Mouse (Mus musculus) embryonic facial prominence, embryonic 12.5 days (tissue): ENCODE data around the gene Hdac1. TPM values are rescaled to one million over a fixed set of nuclear protein-coding genes. Genes with fewer than 3 reads are reported as not detected.

ENCODE experiments used
- ATAC-seq: fragments of 200-750 bp; cut with Nextera tagmentation; 2 replicates; pipeline ENCODE4 v1.8.0; 2017; ENCODE audit not compliant: insufficient number of reproducible peaks, insufficient read depth, low FRiP score, low TSS enrichment
- H3K27ac ChIP-seq: fragments of 300-500 bp; sonication (generic); 2 replicates; pipeline ENCODE4 v1.5.1; 2016; ENCODE audit warnings: mild to moderate bottlenecking
- H3K27me3 ChIP-seq: fragments of 300-500 bp; sonication (generic); 2 replicates; pipeline ENCODE4 v1.6.1; 2016; ENCODE audit warnings: mild to moderate bottlenecking, moderate library complexity
- H3K36me3 ChIP-seq: fragments of 300-500 bp; sonication (generic); 2 replicates; pipeline ENCODE4 v1.6.1; 2016; ENCODE audit warnings: mild to moderate bottlenecking
- H3K4me1 ChIP-seq: fragments of 300-500 bp; sonication (generic); 2 replicates; pipeline ENCODE4 v1.6.1; 2016
- H3K4me2 ChIP-seq: fragments of 300-500 bp; sonication (generic); replicated peaks from 2 replicates; pipeline ENCODE4 v1.6.1; 2016; ENCODE audit warnings: mild to moderate bottlenecking, moderate library complexity
- H3K4me3 ChIP-seq: fragments of 300-500 bp; sonication (generic); 2 replicates; pipeline ENCODE4 v1.5.1; 2016; ENCODE audit warnings: mild to moderate bottlenecking
- H3K9ac ChIP-seq: fragments of 300-500 bp; sonication (generic); 2 replicates; pipeline ENCODE4 v1.6.1; 2016; ENCODE audit warnings: mild to moderate bottlenecking, moderate library complexity
- H3K9me3 ChIP-seq: fragments of 300-500 bp; sonication (generic); 2 replicates; pipeline ENCODE4 v1.6.1; 2016; ENCODE audit warnings: mild to moderate bottlenecking, moderate library complexity
- WGBS: fragments of 180-500 bp; shearing (Covaris S2); methylation state at CpG from one replicate; pipeline ENCODE4 v1.1.7; 2016; 5-methylcytosine and 5-hydroxymethylcytosine counted together
- polyA plus RNA-seq: library from polyadenylated mRNA; unstranded; fragments of >200 nt; fragmentation: Nextera tagmentation; extraction: Ambion mirVana; gene quantifications from 2 replicates; pipeline ENCODE4 v1.2.1, GENCODE M21; 2016

Gene Hdac1
- polyA plus RNA-seq, 1 experiment from 2014 or later = 246 TPM

DNA sequence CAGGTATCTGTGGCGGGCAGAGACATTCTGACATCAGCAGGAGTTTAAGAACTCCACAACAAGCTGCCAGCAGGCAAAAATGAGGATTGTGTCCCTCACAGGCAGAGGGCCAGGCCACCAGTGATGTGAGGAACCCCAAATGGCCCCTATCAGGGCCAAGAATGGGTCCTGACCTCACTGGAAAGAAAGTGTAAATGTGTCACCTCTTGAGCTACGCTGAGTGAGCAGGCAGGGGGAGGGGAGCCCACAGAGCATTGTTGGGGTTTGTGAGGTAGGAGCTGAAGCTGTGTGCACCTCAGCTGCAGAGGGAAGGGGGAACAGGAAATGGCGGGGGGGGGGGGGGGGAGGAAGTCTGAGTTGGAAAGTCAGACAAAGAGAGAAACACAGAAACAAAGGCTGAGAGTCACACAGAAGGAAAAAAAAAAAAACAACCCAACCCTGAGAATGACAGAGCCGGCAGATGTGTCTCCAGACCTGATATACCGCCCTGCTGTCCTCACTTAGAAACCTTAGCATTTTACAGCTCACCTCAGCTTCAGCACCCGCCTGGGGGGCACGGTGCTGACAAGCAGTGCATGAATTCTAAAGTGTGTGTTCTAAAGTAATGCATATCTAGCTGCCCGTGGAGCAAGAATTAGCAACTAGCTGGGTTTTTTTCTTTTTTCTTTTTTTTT is 32.8 kb upstream of the Hdac1 start:
- no peak overlapping the region for H3K4me2 ChIP-seq
- 52% methylated on average over 7 of the region's 8 CpGs for WGBS
- 0 out of 2 replicates have a peak overlapping the region, but pooled peaks have one; percentile 11 for H3K27ac ChIP-seq

GRCm38 (mm10) chr4:129573430-129573829 is 30.9 kb upstream of the Hdac1 start, which contains the start of gene Lck:
Lck (minus strand) TSS chr4:129573641.
- no peak within 1 kb of the TSS for H3K27ac ChIP-seq

More for the DNA sequence above, 32.8 kb upstream of the Hdac1 start:
- Histone ChIP-seq H3K4me3 (no peak overlapping the region), H3K27me3 (no peaks in the 10 kb centered on the region), H3K36me3 (no peaks in the 10 kb centered on the region), H3K9me3 (no peaks in the 10 kb centered on the region), H3K4me1 (peaks cover 4% of the 10 kb centered on the region; the same call in 1 of the 2 replicates), H3K9ac (no peak overlapping the region)
- ATAC-seq = no peak

GRCm38 (mm10) chr4:129573093-129573370 is 30.5 kb upstream of the Hdac1 start:
- Histone ChIP-seq H3K9me3 (no peaks in the 10 kb centered on the region), H3K4me2 (no peak overlapping the region), H3K9ac (no peak overlapping the region), H3K4me3 (no peak overlapping the region), H3K27ac (no peak overlapping the region), H3K36me3 (no peaks in the 10 kb centered on the region), H3K4me1 (peaks cover 4% of the 10 kb centered on the region; the same call in 1 of the 2 replicates), H3K27me3 (no peaks in the 10 kb centered on the region)
- 95% methylated on average over 4 of the region's 4 CpGs for WGBS
- ATAC-seq = no peak

More at GRCm38 (mm10) chr4:129573430-129573829, 30.9 kb upstream of the Hdac1 start, which contains the start of gene Lck:
- H3K4me2 ChIP-seq = no peak within 1 kb of the TSS
- ATAC-seq = no peak
- no peak within 1 kb of the TSS for H3K4me3 ChIP-seq
- no peak within 1 kb of the TSS for H3K9ac ChIP-seq
- no peaks in the 10 kb centered on the region for H3K9me3 ChIP-seq
- WGBS = 92% methylated on average over 8 of the region's 8 CpGs
- H3K36me3 ChIP-seq = no peaks in the 10 kb centered on the region
- no peaks in the 10 kb centered on the region for H3K27me3 ChIP-seq
- peaks cover 4% of the 10 kb centered on the region; the same call in 1 of the 2 replicates for H3K4me1 ChIP-seq

- no peaks in the 10 kb centered on the region for H3K27me3 ChIP-seq
- no peak overlapping the region for H3K9ac ChIP-seq
- no peaks in the 10 kb centered on the region for H3K9me3 ChIP-seq
- ATAC-seq = no peak
- peaks cover 4% of the 10 kb centered on the region; the same call in 1 of the 2 replicates for H3K4me1 ChIP-seq
- no peaks in the 10 kb centered on the region for H3K36me3 ChIP-seq
- WGBS = 87% methylated on average over 13 of the region's 13 CpGs
- H3K27ac ChIP-seq = no peak overlapping the region
- H3K4me2 ChIP-seq = no peak overlapping the region
- no peak overlapping the region for H3K4me3 ChIP-seq
These were observed 30.0 kb upstream of the Hdac1 start for GRCm38 (mm10) chr4:129572236-129573092.

DNA sequence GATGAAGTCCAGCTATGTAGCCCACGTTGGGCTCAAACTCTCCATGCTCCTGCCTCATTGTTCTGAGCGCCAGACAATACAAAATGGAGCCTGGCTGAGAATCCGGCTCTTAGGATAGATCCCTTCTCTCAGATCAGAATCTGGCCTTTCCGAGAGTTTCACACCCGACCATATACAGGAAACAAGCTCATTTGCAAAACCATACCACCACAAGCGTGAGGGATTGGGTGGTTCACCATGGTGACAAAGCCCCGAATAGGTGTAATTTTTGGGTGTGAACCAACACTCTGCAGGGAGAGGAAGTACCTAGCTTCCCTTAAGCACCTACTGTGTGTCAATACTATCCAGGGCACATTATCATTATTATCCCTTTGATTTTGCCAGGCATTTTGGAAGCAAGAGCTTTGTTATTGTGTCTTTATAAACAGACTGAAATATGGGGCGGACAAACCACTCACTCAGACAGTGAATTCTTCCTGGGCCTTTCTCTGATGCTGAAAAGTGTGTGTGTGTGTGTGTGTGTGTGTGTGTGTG is 29.1 kb upstream of the Hdac1 start:
- 76% methylated on average over 8 of the region's 8 CpGs for WGBS
- Histone ChIP-seq H3K4me2 (no peak overlapping the region), H3K9me3 (no peaks in the 10 kb centered on the region), H3K4me3 (no peak overlapping the region), H3K27ac (no peak overlapping the region), H3K27me3 (no peaks in the 10 kb centered on the region), H3K9ac (no peak overlapping the region), H3K4me1 (peaks cover 4% of the 10 kb centered on the region; the same call in 1 of the 2 replicates), H3K36me3 (no peaks in the 10 kb centered on the region)
- ATAC-seq = no peak

DNA sequence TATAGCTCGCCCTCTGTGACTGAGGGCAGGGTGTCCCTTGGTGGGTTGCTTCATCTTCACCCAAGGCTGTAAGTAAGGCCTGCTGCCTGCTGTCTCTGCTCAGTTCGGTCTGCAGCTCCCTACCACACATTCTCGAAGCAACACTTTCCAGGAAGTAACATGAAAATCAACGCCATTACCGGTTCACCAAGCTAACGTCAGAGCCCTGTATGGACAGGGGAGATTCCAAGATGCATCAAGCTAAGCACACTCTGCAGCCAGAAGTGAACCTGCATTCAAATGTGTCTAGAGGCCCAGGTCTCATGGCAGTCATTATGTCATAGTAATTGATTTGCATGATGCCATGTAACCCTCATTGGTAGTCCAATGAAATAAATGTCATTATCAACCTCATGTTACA is 27.5 kb upstream of the Hdac1 start:
- ATAC-seq = no peak

GRCm38 (mm10) chr4:129568366-129568765 is 25.9 kb upstream of the Hdac1 start:
- ATAC-seq = no peak
- no peak overlapping the region for H3K27ac ChIP-seq
- WGBS = 86% methylated on average over 7 of the region's 7 CpGs
- H3K36me3 ChIP-seq = no peaks in the 10 kb centered on the region
- no peak overlapping the region for H3K4me2 ChIP-seq
- H3K27me3 ChIP-seq = no peaks in the 10 kb centered on the region
- no peaks in the 10 kb centered on the region for H3K4me1 ChIP-seq
- H3K4me3 ChIP-seq = no peak overlapping the region
- H3K9ac ChIP-seq = no peak overlapping the region
- no peaks in the 10 kb centered on the region for H3K9me3 ChIP-seq

More for the DNA sequence above, 27.5 kb upstream of the Hdac1 start:
- Histone ChIP-seq H3K36me3 (no peaks in the 10 kb centered on the region), H3K27me3 (no peaks in the 10 kb centered on the region), H3K4me3 (no peak overlapping the region), H3K4me1 (peaks cover 1% of the 10 kb centered on the region; the same call in 1 of the 2 replicates), H3K9me3 (no peaks in the 10 kb centered on the region), H3K9ac (no peak overlapping the region), H3K4me2 (no peak overlapping the region), H3K27ac (no peak overlapping the region)
- 87% methylated on average over 6 of the region's 6 CpGs for WGBS

GRCm38 (mm10) chr4:129565139-129565538 is 22.6 kb upstream of the Hdac1 start:
- 86% methylated on average over 6 of the region's 6 CpGs for WGBS
- Histone ChIP-seq H3K27ac (no peak overlapping the region), H3K4me3 (no peak overlapping the region), H3K27me3 (no peaks in the 10 kb centered on the region), H3K4me2 (no peak overlapping the region), H3K4me1 (no peaks in the 10 kb centered on the region), H3K36me3 (no peaks in the 10 kb centered on the region), H3K9me3 (no peaks in the 10 kb centered on the region), H3K9ac (no peak overlapping the region)
- no peak for ATAC-seq

- H3K9me3 ChIP-seq = no peaks in the 10 kb centered on the region
- WGBS = 35% methylated on average over 8 of the region's 8 CpGs
- no peak overlapping the region for H3K27ac ChIP-seq
- H3K27me3 ChIP-seq = no peaks in the 10 kb centered on the region
- no peak overlapping the region for H3K9ac ChIP-seq
- H3K36me3 ChIP-seq = no peaks in the 10 kb centered on the region
- no peaks in the 10 kb centered on the region for H3K4me1 ChIP-seq
- ATAC-seq = no peak
- H3K4me2 ChIP-seq = no peak overlapping the region
- H3K4me3 ChIP-seq = no peak overlapping the region
These were observed 21.2 kb upstream of the Hdac1 start for GRCm38 (mm10) chr4:129563718-129564117.

GRCm38 (mm10) chr4:129561184-129561583 is 18.7 kb upstream of the Hdac1 start:
- 90% methylated on average over 5 of the region's 5 CpGs for WGBS
- no peak overlapping the region for H3K4me3 ChIP-seq
- H3K4me2 ChIP-seq = no peak overlapping the region
- ATAC-seq = no peak
- H3K27ac ChIP-seq = no peak overlapping the region
- H3K36me3 ChIP-seq = no peaks in the 10 kb centered on the region
- H3K9ac ChIP-seq = no peak overlapping the region
- no peaks in the 10 kb centered on the region for H3K9me3 ChIP-seq
- H3K27me3 ChIP-seq = no peaks in the 10 kb centered on the region
- no peaks in the 10 kb centered on the region for H3K4me1 ChIP-seq

DNA sequence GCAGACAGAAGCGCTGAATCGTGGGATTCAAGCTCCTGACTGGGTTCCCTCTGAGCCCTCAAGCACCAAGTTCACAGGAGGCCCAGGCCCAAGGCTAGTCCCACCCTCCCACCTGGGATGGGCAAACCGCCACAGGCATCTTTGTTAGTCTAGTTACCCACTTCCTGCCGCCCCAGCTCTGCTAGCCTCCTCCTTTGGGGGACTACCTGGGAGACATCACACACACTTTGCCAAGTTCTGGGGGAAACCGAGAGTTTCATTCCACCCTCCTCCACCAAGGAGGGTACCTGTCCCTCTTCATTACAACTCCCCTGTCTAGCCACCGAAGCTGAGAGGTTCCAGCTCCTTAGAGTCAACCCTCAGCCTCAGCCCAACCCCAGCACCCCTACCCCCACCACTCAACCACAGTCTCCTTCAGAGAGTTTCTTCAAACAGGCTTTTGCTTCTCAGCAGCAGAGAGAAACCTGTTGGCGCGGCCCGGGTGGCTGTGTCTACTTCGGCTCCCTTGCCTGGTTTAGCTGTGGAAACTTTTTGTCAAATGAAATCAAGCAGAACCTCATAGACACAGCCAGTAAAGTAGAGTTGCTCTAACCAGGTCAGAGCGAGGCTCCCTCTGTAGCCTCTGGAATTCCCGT is 15.9 kb upstream of the Hdac1 start:
- Histone ChIP-seq H3K4me2 (no peak overlapping the region), H3K36me3 (no peaks in the 10 kb centered on the region), H3K4me3 (no peak overlapping the region), H3K9ac (no peak overlapping the region), H3K9me3 (no peaks in the 10 kb centered on the region), H3K4me1 (no peaks in the 10 kb centered on the region), H3K27me3 (no peaks in the 10 kb centered on the region), H3K27ac (no peak overlapping the region)
- WGBS = 83% methylated on average over 12 of the region's 12 CpGs
- no peak for ATAC-seq
